Mouse (Mus musculus): Measurements from ENCODE around the gene Vcam1. TPM values are rescaled to one million over a fixed set of nuclear protein-coding genes. Genes with fewer than 3 reads are reported as not detected.

Gene Vcam1
- polyA plus RNA-seq, 1 experiment from 2014 or later, result 24.7 TPM

- H3K27me3 ChIP-seq (ENCODE audit: control insufficient read depth, insufficient read depth, low read length), result no peaks in the 10 kb centered on the region
- ATAC-seq (ENCODE audit: low read depth), result no peak
- no peaks in the 10 kb centered on the region for H3K9me3 ChIP-seq (ENCODE audit: control insufficient read depth, low read length)
- H3K4me2 ChIP-seq (ENCODE audit: low read depth, low read length), result no peak overlapping the region
- H3K36me3 ChIP-seq (ENCODE audit: control insufficient read depth, insufficient read depth, low read length), result no peaks in the 10 kb centered on the region
- no peak overlapping the region for H3K27ac ChIP-seq (ENCODE audit: low read depth, low read length)
- no peak overlapping the region for H3K9ac ChIP-seq (replicated peaks; ENCODE audit: low read depth, low read length)
- no peak overlapping the region for H3K4me3 ChIP-seq (ENCODE audit: low read depth, low read length)
- H3K4me1 ChIP-seq (ENCODE audit: control insufficient read depth, insufficient read depth, low read length), result no peaks in the 10 kb centered on the region
- WGBS, result 77% methylated on average over 13 of the region's 13 CpGs
Measured at GRCm38 (mm10) chr3:116157447-116157990, 28.0 kb upstream of the Vcam1 start.

- Histone ChIP-seq H3K4me3 (ENCODE audit: low read depth, low read length) (no peak overlapping the region), H3K36me3 (ENCODE audit: control insufficient read depth, insufficient read depth, low read length) (no peaks in the 10 kb centered on the region), H3K4me1 (ENCODE audit: control insufficient read depth, insufficient read depth, low read length) (no peaks in the 10 kb centered on the region), H3K27me3 (ENCODE audit: control insufficient read depth, insufficient read depth, low read length) (no peaks in the 10 kb centered on the region), H3K27ac (ENCODE audit: low read depth, low read length) (no peak overlapping the region), H3K4me2 (ENCODE audit: low read depth, low read length) (no peak overlapping the region), H3K9me3 (ENCODE audit: control insufficient read depth, low read length) (no peaks in the 10 kb centered on the region), H3K9ac (replicated peaks; ENCODE audit: low read depth, low read length) (no peak overlapping the region)
- WGBS, result 86% methylated on average over 13 of the region's 13 CpGs
- no peak for ATAC-seq (ENCODE audit: low read depth)
Measured at GRCm38 (mm10) chr3:116150056-116150632, 20.7 kb upstream of the Vcam1 start.

- no peaks in the 10 kb centered on the region for H3K27me3 ChIP-seq (ENCODE audit: control insufficient read depth, insufficient read depth, low read length)
Measured at GRCm38 (mm10) chr3:116149096-116149495, 19.6 kb upstream of the Vcam1 start.

GRCm38 (mm10) chr3:116148676-116149075 is 19.2 kb upstream of the Vcam1 start:
- Histone ChIP-seq H3K9me3 (ENCODE audit: control insufficient read depth, low read length) (no peaks in the 10 kb centered on the region), H3K27ac (ENCODE audit: low read depth, low read length) (no peak overlapping the region), H3K36me3 (ENCODE audit: control insufficient read depth, insufficient read depth, low read length) (no peaks in the 10 kb centered on the region), H3K4me3 (ENCODE audit: low read depth, low read length) (no peak overlapping the region), H3K27me3 (ENCODE audit: control insufficient read depth, insufficient read depth, low read length) (no peaks in the 10 kb centered on the region), H3K4me2 (ENCODE audit: low read depth, low read length) (no peak overlapping the region), H3K4me1 (ENCODE audit: control insufficient read depth, insufficient read depth, low read length) (no peaks in the 10 kb centered on the region), H3K9ac (replicated peaks; ENCODE audit: low read depth, low read length) (no peak overlapping the region)
- ATAC-seq (ENCODE audit: low read depth), result no peak
- 84% methylated on average over 9 of the region's 9 CpGs for WGBS

More at GRCm38 (mm10) chr3:116149096-116149495, 19.6 kb upstream of the Vcam1 start:
- no peaks in the 10 kb centered on the region for H3K9me3 ChIP-seq (ENCODE audit: control insufficient read depth, low read length)
- WGBS, result 62% methylated on average over 4 of the region's 4 CpGs
- no peak overlapping the region for H3K27ac ChIP-seq (ENCODE audit: low read depth, low read length)
- no peaks in the 10 kb centered on the region for H3K4me1 ChIP-seq (ENCODE audit: control insufficient read depth, insufficient read depth, low read length)
- no peak for ATAC-seq (ENCODE audit: low read depth)
- no peak overlapping the region for H3K4me3 ChIP-seq (ENCODE audit: low read depth, low read length)
- H3K4me2 ChIP-seq (ENCODE audit: low read depth, low read length), result no peak overlapping the region
- H3K9ac ChIP-seq (replicated peaks; ENCODE audit: low read depth, low read length), result no peak overlapping the region
- H3K36me3 ChIP-seq (ENCODE audit: control insufficient read depth, insufficient read depth, low read length), result no peaks in the 10 kb centered on the region

- H3K4me1 ChIP-seq (ENCODE audit: control insufficient read depth, insufficient read depth, low read length), result no peaks in the 10 kb centered on the region
- no peaks in the 10 kb centered on the region for H3K27me3 ChIP-seq (ENCODE audit: control insufficient read depth, insufficient read depth, low read length)
- H3K4me3 ChIP-seq (ENCODE audit: low read depth, low read length), result no peak overlapping the region
- H3K36me3 ChIP-seq (ENCODE audit: control insufficient read depth, insufficient read depth, low read length), result no peaks in the 10 kb centered on the region
- H3K9me3 ChIP-seq (ENCODE audit: control insufficient read depth, low read length), result no peaks in the 10 kb centered on the region
- no peak for ATAC-seq (ENCODE audit: low read depth)
- WGBS, result 96% methylated on average over 3 of the region's 3 CpGs
- no peak overlapping the region for H3K9ac ChIP-seq (replicated peaks; ENCODE audit: low read depth, low read length)
- no peak overlapping the region for H3K27ac ChIP-seq (ENCODE audit: low read depth, low read length)
- no peak overlapping the region for H3K4me2 ChIP-seq (ENCODE audit: low read depth, low read length)
Measured at GRCm38 (mm10) chr3:116141226-116141625, 11.7 kb upstream of the Vcam1 start.

- H3K36me3 ChIP-seq (ENCODE audit: control insufficient read depth, insufficient read depth, low read length), result no peaks in the 10 kb centered on the region
- H3K4me2 ChIP-seq (ENCODE audit: low read depth, low read length), result no peak overlapping the region
- H3K4me1 ChIP-seq (ENCODE audit: control insufficient read depth, insufficient read depth, low read length), result no peaks in the 10 kb centered on the region
- no peak overlapping the region for H3K9ac ChIP-seq (replicated peaks; ENCODE audit: low read depth, low read length)
- H3K27me3 ChIP-seq (ENCODE audit: control insufficient read depth, insufficient read depth, low read length), result no peaks in the 10 kb centered on the region
- no peak overlapping the region for H3K4me3 ChIP-seq (ENCODE audit: low read depth, low read length)
- no peak overlapping the region for H3K27ac ChIP-seq (ENCODE audit: low read depth, low read length)
- 85% methylated on average over 5 of the region's 5 CpGs for WGBS
- ATAC-seq (ENCODE audit: low read depth), result no peak
- no peaks in the 10 kb centered on the region for H3K9me3 ChIP-seq (ENCODE audit: control insufficient read depth, low read length)
Measured at GRCm38 (mm10) chr3:116139000-116139399, 9.5 kb upstream of the Vcam1 start.

- no peaks in the 10 kb centered on the region for H3K27me3 ChIP-seq (ENCODE audit: control insufficient read depth, insufficient read depth, low read length)
- H3K4me1 ChIP-seq (ENCODE audit: control insufficient read depth, insufficient read depth, low read length), result no peaks in the 10 kb centered on the region
- H3K4me2 ChIP-seq (ENCODE audit: low read depth, low read length), result no peak overlapping the region
- no peaks in the 10 kb centered on the region for H3K36me3 ChIP-seq (ENCODE audit: control insufficient read depth, insufficient read depth, low read length)
- no peak overlapping the region for H3K4me3 ChIP-seq (ENCODE audit: low read depth, low read length)
- no peak overlapping the region for H3K9ac ChIP-seq (replicated peaks; ENCODE audit: low read depth, low read length)
- H3K27ac ChIP-seq (ENCODE audit: low read depth, low read length), result no peak overlapping the region
- ATAC-seq (ENCODE audit: low read depth), result no peak
- H3K9me3 ChIP-seq (ENCODE audit: control insufficient read depth, low read length), result no peaks in the 10 kb centered on the region
- WGBS, result 89% methylated on average over 5 of the region's 5 CpGs
Measured at GRCm38 (mm10) chr3:116138081-116138480, 8.6 kb upstream of the Vcam1 start.

- 78% methylated on average over 5 of the region's 5 CpGs for WGBS
- H3K9me3 ChIP-seq (ENCODE audit: control insufficient read depth, low read length), result no peaks in the 10 kb centered on the region
- H3K4me3 ChIP-seq (ENCODE audit: low read depth, low read length), result no peak overlapping the region
- no peaks in the 10 kb centered on the region for H3K4me1 ChIP-seq (ENCODE audit: control insufficient read depth, insufficient read depth, low read length)
- ATAC-seq (ENCODE audit: low read depth), result no peak
- no peak overlapping the region for H3K27ac ChIP-seq (ENCODE audit: low read depth, low read length)
- no peaks in the 10 kb centered on the region for H3K27me3 ChIP-seq (ENCODE audit: control insufficient read depth, insufficient read depth, low read length)
- no peak overlapping the region for H3K4me2 ChIP-seq (ENCODE audit: low read depth, low read length)
- H3K36me3 ChIP-seq (ENCODE audit: control insufficient read depth, insufficient read depth, low read length), result no peaks in the 10 kb centered on the region
- no peak overlapping the region for H3K9ac ChIP-seq (replicated peaks; ENCODE audit: low read depth, low read length)
Measured at GRCm38 (mm10) chr3:116133363-116133762, 3.9 kb upstream of the Vcam1 start.

GRCm38 (mm10) chr3:116130711-116131110 is 1.2 kb upstream of the Vcam1 start:
- H3K9ac ChIP-seq (replicated peaks; ENCODE audit: low read depth, low read length), result no peak overlapping the region
- H3K9me3 ChIP-seq (ENCODE audit: control insufficient read depth, low read length), result no peaks in the 10 kb centered on the region
- H3K27ac ChIP-seq (ENCODE audit: low read depth, low read length), result no peak overlapping the region
- H3K4me2 ChIP-seq (ENCODE audit: low read depth, low read length), result no peak overlapping the region
- ATAC-seq (ENCODE audit: low read depth), result no peak
- no peaks in the 10 kb centered on the region for H3K36me3 ChIP-seq (ENCODE audit: control insufficient read depth, insufficient read depth, low read length)
- H3K4me1 ChIP-seq (ENCODE audit: control insufficient read depth, insufficient read depth, low read length), result 0 out of 2 replicates have a peak, but pooled peaks cover 2% of the 10 kb centered on the region
- no peak overlapping the region for H3K4me3 ChIP-seq (ENCODE audit: low read depth, low read length)
- WGBS, result 82% methylated on average over 3 of the region's 3 CpGs
- no peaks in the 10 kb centered on the region for H3K27me3 ChIP-seq (ENCODE audit: control insufficient read depth, insufficient read depth, low read length)

Data from neural tube, embryonic 14.5 days (tissue).